ENCODE assay signal across 8 mouse cellular contexts in genomic region chr2:153851030-153851360, GRCm38 (mm10). TPM values are rescaled to one million over a fixed set of nuclear protein-coding genes. Genes with fewer than 3 reads are reported as not detected.
DNase-seq lines count a peak whose midpoint lies in the region.
"Had no signal": no experiment of that assay in that cellular context is flagged by ENCODE, and none has a peak within 500 bp of the region (broad histone marks: within the 10 kb centered on the region; RNA-seq: fewer than 3 reads in every experiment).

No protein-coding gene starts in this region.

- peak; percentile 21 for DNase-seq in urinary bladder, postnatal 25 days (ENCODE audit: low spot score)
- no peak for DNase-seq in urinary bladder, adult 2 months (ENCODE audit: low spot score)
- peak; percentile 81 for DNase-seq in brain, adult 2 months (ENCODE audit: low read depth, low spot score)
- peak; percentile 42 for DNase-seq in forelimb bud, embryonic 11.5 days (ENCODE audit: low read depth, low spot score)
- DNase-seq in kidney, postnatal 25 days, result peak; percentile 62 to 72
- peak; percentile 10 to 26 for DNase-seq in lung, adult 18-20 months
- DNase-seq in right cerebral cortex, postnatal 4 days, result peak; percentile 58

RNA-seq across cellular contexts. Expression of gene Sun5, which starts 19.9 kb away (rescaled TPM):
- polyA plus RNA-seq in urinary bladder, adult 2 months (2012; rRNA removed), result not detected in 2 replicates
- polyA plus RNA-seq: heart, embryonic 14.5 days had no signal

RNA-seq across cellular contexts. Expression of gene Bpifb2, which starts 23.9 kb away (rescaled TPM):
- polyA plus RNA-seq in urinary bladder, adult 2 months (2012; rRNA removed), result not detected in 2 replicates
- polyA plus RNA-seq: heart, embryonic 14.5 days had no signal

RNA-seq across cellular contexts. Expression of gene Bpifb6, which starts 49.2 kb away (rescaled TPM):
- polyA plus RNA-seq in urinary bladder, adult 2 months (2012; rRNA removed), result 0.07 TPM in 1 of 2 replicates, not detected in the other
- polyA plus RNA-seq: heart, embryonic 14.5 days had no signal
